Mouse (Mus musculus) Patski (cell line): ENCODE results near the gene Coro7. TPM values are rescaled to one million over a fixed set of nuclear protein-coding genes. Genes with fewer than 3 reads are reported as not detected.

Experiments used
- ATAC-seq: fragments of 100-300 bp; one replicate; pipeline ENCODE4 v1.8.0; 2021
- CTCF ChIA-PET: fragments of 350-600 bp; sonication (Branson Sonifier 250); formaldehyde crosslinking; loops from one replicate; lab custom pipeline; 2022; ENCODE audit warnings: inconsistent platforms; lab: Charles Lee
- POLR2A ChIA-PET: fragments of 350-600 bp; sonication (Branson Sonifier 250); formaldehyde crosslinking; loops from one replicate; lab custom pipeline; 2022; ENCODE audit warnings: antibody characterized with exemption, inconsistent platforms; lab: Charles Lee
- DNase-seq: peaks from one replicate; pipeline ENCODE4 v3.0.0-alpha.2; 2011; ENCODE audit warnings: low read depth, low spot score
- H3K27me3 ChIP-seq: fragments of 371-371 bp; one replicate; pipeline ENCODE4 v1.5.1; 2021
- CTCF ChIP-seq: fragments of 100-300 bp; IDR thresholded peaks from one replicate; pipeline ENCODE4 v1.5.1; 2021
- in situ Hi-C: fragments of 300-500 bp; cut with MboI; formaldehyde crosslinking; loops from 3 replicates; pipeline ENCODE4 v1.11.1; 2018; ENCODE audit warnings: low pct_unique_long_range_greater_than_20kb, mixed read lengths
- polyA plus RNA-seq: library from polyadenylated mRNA; unstranded; gene quantifications from one replicate; pipeline ENCODE4 v1.2.3, GENCODE M21; 2021

Coro7 gene
- polyA plus RNA-seq, 1 experiment from 2014 or later: 28.4 TPM

DNA sequence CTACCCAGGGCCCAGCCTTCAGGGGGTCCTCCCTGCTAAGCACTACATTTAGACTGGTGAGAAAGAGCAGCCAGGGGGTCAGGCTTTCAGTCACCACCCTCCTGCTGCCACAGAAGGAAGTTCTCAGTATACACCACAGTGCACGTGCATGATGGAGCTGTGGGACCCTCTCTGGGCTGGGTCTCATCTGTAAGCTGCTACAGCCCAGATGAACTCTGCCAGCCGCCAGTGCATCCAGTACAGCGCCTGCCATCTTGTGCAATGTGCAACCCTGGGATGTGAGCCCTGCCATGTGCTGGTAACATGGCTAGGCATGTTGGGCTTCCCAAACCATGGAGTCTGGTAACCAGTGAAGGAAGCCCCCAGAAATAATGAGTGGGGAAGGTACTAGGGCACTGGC is 29.4 kb downstream of the Coro7 start:
- POLR2A ChIA-PET: no interaction called here
- no peaks in the 10 kb centered on the region for H3K27me3 ChIP-seq
- in situ Hi-C loops: no loop called here

DNA sequence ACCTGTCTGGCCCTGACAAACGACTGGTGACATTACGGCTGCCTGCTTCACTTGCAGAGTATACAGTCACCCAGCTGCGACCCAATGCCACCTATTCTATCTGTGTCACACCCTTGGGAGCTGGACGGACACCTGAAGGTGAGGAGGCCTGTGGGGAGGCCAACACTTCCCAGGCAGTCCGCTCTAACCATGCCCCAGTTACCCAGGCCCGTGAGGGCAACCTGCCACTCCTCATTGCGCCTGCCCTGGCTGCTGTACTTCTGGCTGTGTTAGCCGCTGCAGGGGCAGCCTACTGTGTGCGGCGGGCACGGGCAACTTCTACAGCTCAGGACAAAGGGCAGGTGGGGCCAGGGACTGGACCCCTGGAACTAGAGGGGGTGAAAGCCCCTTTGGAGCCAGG is 29.9 kb downstream of the Coro7 start:
- ChIA-PET CTCF (interaction anchor here (1.1 kb wide), 1 partner anchor 20 kb away, joined by 4 read pairs; no protein-coding TSS in a partner anchor), POLR2A (no interaction called here)
- DNase-seq (no peak), ATAC-seq (no peak)
- in situ Hi-C loops: no loop called here
- no peak for TF ChIP-seq CTCF
- H3K27me3 ChIP-seq: no peaks in the 10 kb centered on the region

More for the DNA sequence above, 29.4 kb downstream of the Coro7 start:
- CTCF ChIA-PET: no interaction called here
- TF ChIP-seq CTCF: no peak
- no peak for ATAC-seq
- DNase-seq: no peak

DNA sequence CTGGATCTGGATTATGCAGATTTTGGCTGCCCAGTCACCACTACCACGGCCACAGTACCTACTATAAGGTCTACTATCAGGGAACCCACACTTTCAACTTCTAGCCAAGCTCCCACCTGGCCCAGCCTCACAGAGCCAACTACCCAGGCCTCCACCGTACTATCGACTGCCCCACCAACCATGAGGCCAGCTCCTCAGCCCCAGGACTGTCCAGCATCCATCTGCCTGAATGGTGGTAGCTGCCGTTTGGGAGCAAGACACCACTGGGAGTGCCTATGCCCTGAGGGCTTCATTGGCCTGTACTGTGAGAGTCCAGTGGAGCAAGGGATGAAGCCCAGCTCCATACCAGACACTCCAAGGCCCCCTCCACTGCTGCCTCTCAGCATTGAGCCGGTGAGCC is 30.4 kb downstream of the Coro7 start:
- no peak for TF ChIP-seq CTCF
- in situ Hi-C loops: no loop called here
- ChIA-PET CTCF (interaction anchor here (0.9 to 2.1 kb wide), 3 partner anchors 17 to 19 kb away, joined by 3 to 6 read pairs (median 4); no protein-coding TSS in a partner anchor), POLR2A (no interaction called here)
- DNase-seq (no peak), ATAC-seq (no peak)
- H3K27me3 ChIP-seq: no peaks in the 10 kb centered on the region

DNA sequence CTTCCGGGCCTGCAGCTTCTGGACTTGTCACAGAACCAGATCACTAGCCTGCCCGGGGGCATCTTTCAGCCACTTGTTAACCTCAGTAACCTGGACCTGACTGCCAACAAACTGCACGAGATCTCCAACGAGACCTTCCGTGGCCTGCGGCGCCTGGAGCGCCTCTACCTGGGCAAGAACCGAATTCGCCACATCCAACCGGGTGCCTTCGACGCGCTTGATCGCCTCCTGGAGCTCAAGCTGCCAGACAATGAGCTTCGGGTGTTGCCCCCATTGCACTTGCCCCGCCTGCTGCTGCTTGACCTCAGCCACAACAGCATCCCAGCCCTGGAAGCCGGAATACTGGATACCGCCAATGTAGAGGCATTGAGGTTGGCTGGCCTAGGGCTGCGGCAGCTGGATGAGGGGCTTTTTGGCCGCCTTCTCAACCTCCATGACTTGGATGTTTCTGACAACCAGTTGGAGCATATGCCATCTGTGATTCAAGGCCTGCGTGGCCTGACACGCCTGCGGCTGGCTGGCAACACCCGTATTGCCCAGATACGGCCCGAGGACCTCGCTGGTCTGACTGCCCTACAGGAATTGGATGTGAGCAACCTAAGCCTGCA is 31.1 kb downstream of the Coro7 start:
- ChIA-PET CTCF (interaction anchor here (0.9 to 2.1 kb wide), 4 partner anchors 9 to 19 kb away, joined by 3 to 6 read pairs (median 4); no protein-coding TSS in a partner anchor), POLR2A (no interaction called here)
- TF ChIP-seq CTCF: no peak
- in situ Hi-C loops: no loop called here
- ATAC-seq: no peak
- no peaks in the 10 kb centered on the region for H3K27me3 ChIP-seq
- no peak for DNase-seq

DNA sequence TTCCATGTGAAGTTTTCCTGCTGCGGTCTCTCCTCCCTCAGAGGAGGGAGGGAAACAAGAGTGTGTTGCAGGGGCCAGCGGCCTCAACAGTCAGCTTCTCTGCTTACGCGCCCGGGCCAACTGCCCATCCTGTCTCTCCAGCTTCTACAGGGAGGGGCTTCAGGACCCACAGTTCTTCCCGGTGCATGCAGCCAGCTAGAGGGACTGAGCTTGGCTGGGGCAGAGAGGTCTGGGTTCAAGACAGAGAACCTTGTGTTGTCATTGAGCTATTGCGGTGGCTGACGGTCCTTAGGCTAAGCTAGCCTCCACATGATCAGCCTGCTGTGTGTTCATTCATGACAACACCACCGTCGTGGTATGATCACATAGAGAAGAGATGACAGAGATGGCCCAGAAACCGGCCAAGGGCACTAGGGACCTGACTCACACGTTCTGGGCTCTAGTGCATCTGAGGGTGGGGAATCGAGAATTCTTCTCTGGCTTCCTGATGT is 31.9 kb downstream of the Coro7 start:
- in situ Hi-C loops: no loop called here
- DNase-seq (no peak), ATAC-seq (no peak)
- H3K27me3 ChIP-seq: no peaks in the 10 kb centered on the region
- TF ChIP-seq CTCF: no peak
- CTCF ChIA-PET: interaction anchor here (1.2 to 2.1 kb wide), 2 partner anchors 10 to 20 kb away, joined by 4 to 6 read pairs; no protein-coding TSS in a partner anchor
- POLR2A ChIA-PET: interaction anchor here (0.7 kb wide), 1 partner anchor 238 kb away, joined by 3 read pairs; no protein-coding TSS in a partner anchor

DNA sequence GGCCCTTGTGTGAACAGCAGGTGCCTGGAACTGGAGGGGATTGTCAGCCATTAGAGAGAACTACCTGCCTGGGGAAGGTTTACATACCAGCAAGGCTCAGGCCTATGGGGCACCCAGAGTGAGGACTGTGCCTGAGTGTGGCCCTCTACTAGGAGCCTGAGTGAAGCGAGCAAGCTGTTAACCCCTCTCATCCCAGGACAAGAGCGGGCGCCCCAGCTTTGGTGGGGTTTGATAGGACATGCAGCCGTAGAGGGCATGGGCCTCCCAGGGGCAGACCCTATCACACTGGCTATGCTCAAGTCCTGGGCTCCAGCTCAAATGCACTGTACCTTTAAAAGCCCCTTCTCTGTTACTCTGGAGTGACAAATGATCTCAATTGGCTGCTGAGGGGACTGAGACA is 32.7 kb downstream of the Coro7 start:
- ChIA-PET POLR2A (interaction anchor here (1.7 kb wide), 1 partner anchor 13 kb away, joined by 8 read pairs; no protein-coding TSS in a partner anchor), CTCF (interaction anchor here (2.4 to 2.6 kb wide), 2 partner anchors 8 to 20 kb away, joined by 12 to 16 read pairs; no protein-coding TSS in a partner anchor)
- ATAC-seq (no peak), DNase-seq (no peak)
- TF ChIP-seq CTCF: no peak
- no peaks in the 10 kb centered on the region for H3K27me3 ChIP-seq
- in situ Hi-C loops: no loop called here

DNA sequence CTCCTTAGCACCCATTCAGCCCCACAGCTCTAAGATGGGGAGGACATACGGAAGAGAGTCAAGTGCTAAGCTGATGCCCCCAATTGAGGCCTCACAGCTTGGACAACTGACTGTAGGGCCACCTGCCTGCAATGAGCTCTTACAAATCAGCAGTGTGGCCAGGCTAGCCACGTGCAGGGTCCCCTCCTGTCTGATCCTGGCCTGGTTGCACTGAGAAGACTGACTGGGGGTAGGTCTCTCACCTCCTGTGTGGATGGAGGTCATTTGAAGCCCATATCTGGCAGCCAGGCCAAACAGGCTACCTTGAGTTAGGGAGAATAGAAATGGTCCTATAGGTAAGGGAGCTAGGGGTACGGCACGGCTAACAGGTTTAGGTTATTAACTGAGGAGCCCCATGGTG is 33.7 kb downstream of the Coro7 start:
- CTCF ChIA-PET: interaction anchor here (0.7 to 2.8 kb wide), 5 partner anchors 9 to 88 kb away, joined by 3 to 16 read pairs (median 12); no protein-coding TSS in a partner anchor
- DNase-seq (no peak), ATAC-seq (no peak)
- in situ Hi-C loops: no loop called here
- no peaks in the 10 kb centered on the region for H3K27me3 ChIP-seq
- POLR2A ChIA-PET: interaction anchor here (1.7 kb wide), 1 partner anchor 13 kb away, joined by 8 read pairs; no protein-coding TSS in a partner anchor
- no peak for TF ChIP-seq CTCF

DNA sequence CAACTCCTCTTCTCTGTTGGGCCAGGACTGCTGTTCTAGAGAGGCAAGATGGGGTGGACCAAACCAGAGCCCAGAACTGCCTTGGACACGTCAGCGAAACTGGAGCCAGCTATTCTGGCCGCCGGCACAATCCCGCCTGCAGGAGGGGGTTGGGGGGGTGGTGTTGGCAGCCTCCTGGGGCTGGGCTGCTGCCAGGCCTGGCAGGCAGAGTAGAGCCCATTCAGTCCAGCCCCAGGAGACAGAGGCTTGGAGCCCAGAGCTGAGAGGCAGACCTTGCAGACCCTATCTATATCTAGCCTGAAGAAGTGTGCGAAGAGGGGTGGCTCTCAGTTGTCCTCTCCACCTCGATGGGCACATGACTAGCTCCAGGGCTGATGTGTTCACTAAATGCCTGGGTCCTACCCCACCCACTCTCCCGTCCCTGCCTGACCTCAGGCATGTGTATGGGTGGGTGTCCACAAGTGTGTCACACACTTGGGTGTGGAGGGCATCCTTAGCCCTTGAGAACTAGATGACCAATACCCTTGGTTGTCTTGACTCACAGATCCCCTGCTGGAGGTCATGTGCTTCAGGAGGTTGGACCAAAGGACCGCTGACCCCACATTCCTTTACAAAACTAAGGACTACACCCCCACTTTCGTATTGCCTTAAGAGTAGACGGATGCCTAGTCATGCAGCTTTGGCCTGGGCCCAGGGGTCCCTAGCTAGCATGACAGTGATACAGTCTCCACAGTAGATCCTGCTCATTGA is 35.7 kb downstream of the Coro7 start:
- TF ChIP-seq CTCF: no peak
- ATAC-seq (peak; percentile 12), DNase-seq (peak; percentile 76)
- no peaks in the 10 kb centered on the region for H3K27me3 ChIP-seq
- CTCF ChIA-PET: interaction anchor here (1.5 to 2.8 kb wide), 5 partner anchors 11 to 23 kb away, joined by 4 to 15 read pairs (median 14); no protein-coding TSS in a partner anchor
- in situ Hi-C loops: no loop called here
- POLR2A ChIA-PET: interaction anchor here (0.9 to 4.7 kb wide), 5 partner anchors 8 to 120 kb away, joined by 3 to 28 read pairs (median 4); no protein-coding TSS in a partner anchor

DNA sequence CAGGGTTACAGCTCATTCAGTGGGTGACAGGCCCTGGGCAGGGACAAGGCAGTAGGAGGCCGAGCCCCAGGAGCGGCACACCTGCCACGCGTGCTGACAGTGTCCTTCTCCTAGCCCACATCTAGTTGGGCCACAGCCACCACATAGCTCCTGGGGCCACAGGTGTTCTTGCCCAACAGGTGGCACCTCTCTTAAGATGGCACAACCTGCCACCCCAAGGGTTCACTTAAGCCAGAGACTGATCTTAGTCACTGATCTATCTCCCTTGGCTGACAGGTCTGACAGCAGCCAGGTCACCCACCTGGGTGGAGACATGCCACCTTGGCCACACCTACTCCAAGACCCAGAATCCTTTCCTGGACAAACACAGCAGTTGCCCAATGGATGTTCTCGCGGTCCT is 36.6 kb downstream of the Coro7 start:
- ATAC-seq (no peak), DNase-seq (no peak)
- ChIA-PET CTCF (interaction anchor here (1.1 to 2.5 kb wide), 6 partner anchors 9 to 24 kb away, joined by 3 to 14 read pairs (median 7); no protein-coding TSS in a partner anchor), POLR2A (interaction anchor here (1.0 to 4.7 kb wide), 3 partner anchors 9 to 12 kb away, joined by 7 to 28 read pairs (median 11); no protein-coding TSS in a partner anchor)
- no peak for TF ChIP-seq CTCF
- in situ Hi-C loops: no loop called here
- no peaks in the 10 kb centered on the region for H3K27me3 ChIP-seq

DNA sequence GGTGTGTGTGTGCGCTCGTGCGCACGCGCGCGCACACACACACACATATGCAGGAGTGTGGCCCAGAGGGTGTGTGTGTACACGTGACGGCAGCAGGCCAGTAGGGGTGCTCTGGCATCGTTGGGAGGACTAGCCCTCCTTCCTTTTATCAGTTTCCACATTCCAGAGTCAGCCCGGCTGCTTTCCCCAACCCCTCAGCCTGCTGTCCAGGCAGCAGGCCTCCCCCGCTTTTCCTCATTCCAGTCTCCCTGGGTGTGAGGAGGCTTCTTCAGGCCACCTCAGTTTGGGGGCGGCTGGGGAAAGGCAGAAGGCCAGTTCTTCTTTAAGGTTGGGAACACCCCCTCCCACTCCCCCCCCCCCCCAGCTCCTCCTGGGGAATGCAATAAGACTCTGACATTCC is 37.4 kb downstream of the Coro7 start:
- no peaks in the 10 kb centered on the region for H3K27me3 ChIP-seq
- in situ Hi-C loops: no loop called here
- no peak for TF ChIP-seq CTCF
- ChIA-PET POLR2A (interaction anchor here (1.0 to 4.7 kb wide), 2 partner anchors 8 to 13 kb away, joined by 7 to 28 read pairs; no protein-coding TSS in a partner anchor), CTCF (interaction anchor here (0.8 to 2.5 kb wide), 7 partner anchors 8 to 326 kb away, joined by 3 to 14 read pairs (median 6); no protein-coding TSS in a partner anchor)
- ATAC-seq: peak; percentile 17
- no peak for DNase-seq
